Mouse (Mus musculus): Measurements from ENCODE around the gene Prr14l.
"Not testable (repeated sequence)": the region's sequence is repeated elsewhere in the genome, so short reads cannot be mapped to it uniquely, and the experiment has no call there.

Gene Prr14l

DNA sequence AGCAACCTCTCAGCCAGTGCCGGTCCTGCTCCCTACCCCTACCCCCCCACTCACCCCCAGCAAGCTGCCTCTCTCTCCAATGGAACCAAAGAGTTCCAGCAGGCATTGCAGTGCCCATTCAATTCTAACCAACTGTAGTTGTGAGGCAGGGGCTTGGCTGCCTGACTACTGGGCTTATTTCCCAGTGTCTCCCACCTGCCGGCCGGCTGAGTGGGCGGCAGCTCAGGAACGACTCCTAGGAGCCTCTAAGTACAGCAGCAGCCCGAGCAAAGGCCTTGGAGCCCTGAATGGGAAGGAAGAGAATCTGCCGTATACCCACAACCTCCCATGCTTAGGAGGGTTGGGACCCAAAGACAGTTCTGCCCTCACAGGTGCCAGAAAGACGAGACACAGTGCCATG, 113.2 kb downstream of the Prr14l start:
- DNase-seq (ENCODE audit: extremely low read depth, insufficient read length, low spot score), result not testable (repeated sequence)

DNA sequence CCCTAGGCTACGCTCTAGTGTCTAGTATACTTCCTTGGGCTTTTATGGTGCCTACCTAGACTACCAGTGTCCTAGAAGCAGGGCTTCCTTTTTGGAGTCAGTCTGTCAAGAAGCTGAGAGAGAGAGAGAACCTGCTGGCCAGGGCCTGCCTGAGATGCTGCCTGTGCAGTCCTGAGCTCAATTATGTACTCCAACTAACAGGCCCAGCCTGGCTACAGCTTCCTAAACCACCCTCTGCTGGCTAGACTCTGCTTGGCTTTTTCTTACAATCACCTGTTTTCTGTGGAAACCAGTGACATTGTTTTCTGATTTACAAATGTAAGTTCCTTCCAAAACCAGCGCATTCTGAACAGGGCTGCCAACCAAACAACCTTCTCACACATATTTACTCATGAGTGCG, 113.9 kb downstream of the Prr14l start:
- no peak for DNase-seq (ENCODE audit: extremely low read depth, insufficient read length, low spot score)

Measured in 3134 (cell line).